Mouse (Mus musculus) spleen, embryonic (tissue): ENCODE data around the gene Alg11.

Experiments
- CTCF ChIA-PET: fragments of 350-600 bp; sonication (Branson Sonifier 250); formaldehyde crosslinking; loops from one replicate; lab custom pipeline; 2022; lab: Charles Lee

Gene Alg11

DNA sequence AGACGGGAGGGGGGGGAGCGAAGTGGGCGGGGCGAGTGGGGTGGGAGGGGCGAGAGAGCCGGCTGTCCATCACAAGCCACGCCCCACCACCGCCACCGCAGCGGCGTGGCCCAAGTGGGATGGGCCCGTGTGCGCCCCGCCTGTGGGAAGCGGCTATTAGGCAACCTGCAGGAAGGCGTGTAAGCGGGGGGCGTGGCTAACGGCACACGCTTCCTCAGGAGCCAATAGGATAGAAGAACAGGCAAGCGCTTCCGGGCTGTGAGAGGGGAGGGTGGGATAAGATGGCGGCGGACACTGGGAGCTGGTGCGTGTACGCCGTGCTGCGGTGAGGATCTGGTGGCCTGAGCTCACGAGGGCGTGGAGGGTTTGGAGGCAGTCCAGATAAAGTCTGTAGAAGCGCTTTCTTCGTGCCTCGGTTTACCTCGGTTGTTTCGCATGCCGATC, at the start of gene Alg11:
Gene Alg11, plus strand, starts transcription at position 276 of the 444 bp plus-strand sequence.
- CTCF ChIA-PET: no interaction called here

- CTCF ChIA-PET: no interaction called here
Measured at GRCm38 (mm10) chr8:22013034-22013707, 47.4 kb upstream of the Alg11 start.

DNA sequence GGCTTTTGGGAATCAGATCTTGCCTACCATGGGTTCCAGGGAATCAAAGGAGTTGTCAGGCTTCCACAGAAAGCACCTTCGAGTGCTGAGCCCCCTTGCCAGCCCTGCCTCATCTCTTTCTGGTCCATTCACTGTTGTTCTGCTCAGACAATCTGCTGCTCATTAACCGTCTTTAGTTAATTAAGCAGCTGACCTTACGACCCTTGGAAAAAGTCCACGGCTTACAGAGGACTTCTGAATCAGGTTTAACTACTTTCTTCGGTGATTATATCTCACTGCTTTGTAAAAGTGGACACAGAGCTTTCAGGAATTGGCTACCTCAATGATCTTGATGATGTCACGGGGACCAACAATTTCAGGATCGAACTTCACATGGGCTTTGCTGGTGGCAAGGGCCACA, 42.8 kb upstream of the Alg11 start:
- CTCF ChIA-PET: no interaction called here

DNA sequence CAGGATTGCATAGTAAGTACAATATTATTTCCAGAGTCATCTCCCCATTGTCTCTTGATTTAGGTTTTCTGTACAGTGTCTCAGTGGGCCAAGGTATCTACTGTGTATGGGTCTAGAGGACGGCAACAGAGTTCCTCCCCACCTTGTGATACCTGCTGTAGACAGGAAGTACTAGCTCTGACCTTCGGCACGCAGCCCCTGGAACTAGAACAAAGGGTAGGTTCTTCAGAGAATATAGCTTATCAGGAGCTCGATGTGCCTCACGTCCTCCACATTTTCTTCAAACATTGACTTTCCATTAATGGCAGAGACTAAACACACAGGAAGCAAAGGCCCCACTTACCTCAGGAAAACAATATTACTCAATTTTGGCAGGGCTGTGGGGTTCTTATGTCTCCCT, 41.0 kb upstream of the Alg11 start:
- CTCF ChIA-PET: no interaction called here

- CTCF ChIA-PET: no interaction called here
Measured at GRCm38 (mm10) chr8:22022244-22022643, 38.3 kb upstream of the Alg11 start.

DNA sequence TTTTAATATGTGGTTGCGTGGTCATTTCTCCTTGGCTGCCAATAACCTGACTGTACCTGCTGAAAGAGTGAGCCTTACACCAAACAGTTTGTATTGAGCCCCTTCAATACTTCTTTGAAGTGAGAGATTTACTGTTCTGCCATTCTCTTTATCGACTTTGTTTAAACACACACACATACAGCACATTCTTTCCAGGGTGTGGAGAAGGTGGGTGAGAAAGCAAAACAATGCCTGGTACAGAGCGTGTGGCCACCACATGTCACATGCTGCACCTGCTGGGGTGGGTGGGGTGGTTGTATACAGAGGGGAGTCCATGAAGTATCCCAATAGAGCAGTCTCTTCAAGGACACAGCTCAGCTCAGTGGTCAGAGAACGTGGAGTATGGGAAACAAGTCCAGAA, 35.3 kb upstream of the Alg11 start:
- CTCF ChIA-PET: no interaction called here

GRCm38 (mm10) chr8:22028973-22029372, 31.5 kb upstream of the Alg11 start:
- CTCF ChIA-PET: interaction anchor here (0.7 kb wide), 1 partner anchor 34 kb away, joined by 3 read pairs; no protein-coding TSS in a partner anchor

GRCm38 (mm10) chr8:22030990-22031389, 29.5 kb upstream of the Alg11 start:
- CTCF ChIA-PET: no interaction called here

DNA sequence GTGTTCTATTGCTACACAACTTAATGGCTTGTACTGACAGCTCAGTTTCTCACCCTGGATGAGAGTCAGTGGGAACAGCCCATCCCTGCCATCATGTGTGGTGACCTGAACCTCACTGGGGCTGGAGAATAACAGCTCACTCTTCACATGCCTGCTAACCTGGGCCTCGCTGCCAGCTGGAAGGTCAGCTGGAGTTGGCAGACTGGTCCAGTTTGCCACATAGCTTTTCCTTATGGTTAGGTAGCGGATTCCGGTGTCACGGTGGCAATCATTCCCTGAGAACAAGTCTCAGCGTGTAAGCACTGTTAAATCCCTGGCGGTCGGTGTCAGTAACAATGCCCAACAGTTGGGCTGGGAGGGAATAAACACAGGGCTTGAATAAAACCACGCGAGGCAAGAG, 24.4 kb upstream of the Alg11 start:
- CTCF ChIA-PET: no interaction called here

- CTCF ChIA-PET: no interaction called here
Measured at GRCm38 (mm10) chr8:22037022-22037421, 23.5 kb upstream of the Alg11 start.

DNA sequence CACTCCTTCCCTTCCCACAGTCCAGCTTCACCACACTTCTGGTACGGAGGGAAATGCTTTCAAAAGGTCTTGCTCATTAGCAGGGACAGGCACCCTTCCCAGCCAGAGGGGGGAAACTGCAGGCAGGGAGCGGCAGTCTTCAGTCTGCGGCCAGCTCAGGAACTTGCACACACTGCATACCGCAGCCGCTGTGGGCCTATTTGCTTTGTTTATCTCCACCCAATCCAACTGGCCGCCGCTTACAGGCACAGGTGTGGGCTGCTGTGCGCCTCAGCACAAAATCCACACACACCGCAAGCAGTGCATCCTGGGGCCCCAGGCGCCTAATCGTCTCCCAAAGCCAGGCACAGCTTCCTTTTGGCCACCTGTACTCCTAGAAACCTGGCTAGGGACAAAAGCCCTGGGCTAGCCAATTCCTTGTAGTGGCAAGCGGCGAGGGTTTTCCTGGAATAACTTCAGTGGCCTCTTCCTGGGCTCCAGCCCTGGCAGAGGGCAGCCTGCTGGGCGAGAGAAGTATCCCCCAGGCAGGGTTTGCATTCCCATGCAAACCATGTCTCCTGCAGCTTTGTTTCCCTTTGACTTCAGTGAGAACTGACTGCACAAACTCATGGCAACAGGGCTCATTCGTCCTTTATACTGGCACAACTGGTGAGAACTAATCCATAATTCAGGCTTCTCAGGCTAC, 20.9 kb upstream of the Alg11 start:
- CTCF ChIA-PET: no interaction called here

GRCm38 (mm10) chr8:22040153-22040509, 20.4 kb upstream of the Alg11 start:
- CTCF ChIA-PET: no interaction called here

GRCm38 (mm10) chr8:22042515-22042914, 18.0 kb upstream of the Alg11 start:
- CTCF ChIA-PET: no interaction called here

GRCm38 (mm10) chr8:22043706-22044105, 16.8 kb upstream of the Alg11 start:
- CTCF ChIA-PET: no interaction called here

GRCm38 (mm10) chr8:22047699-22048464, 12.6 kb upstream of the Alg11 start:
- CTCF ChIA-PET: no interaction called here

- CTCF ChIA-PET: no interaction called here
Measured at GRCm38 (mm10) chr8:22054674-22055491, 5.6 kb upstream of the Alg11 start.

DNA sequence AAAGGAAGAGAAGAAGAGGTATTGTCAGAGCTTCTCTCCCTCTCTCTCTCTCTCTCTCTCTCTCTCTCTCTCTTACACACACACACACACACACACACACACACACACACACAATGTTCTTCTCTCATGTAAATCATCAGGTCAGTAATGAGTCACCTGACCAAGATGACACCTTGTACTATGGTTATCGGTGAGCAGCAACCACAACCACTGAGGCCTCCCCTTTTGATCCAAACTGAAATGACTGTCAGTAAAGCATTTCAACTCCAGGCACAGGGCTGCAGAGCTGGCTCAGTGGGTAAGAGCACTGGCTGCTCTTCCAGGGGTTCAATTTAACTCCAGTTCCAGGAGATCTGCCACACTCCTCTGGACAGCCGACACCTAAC, 5.0 kb upstream of the Alg11 start:
- CTCF ChIA-PET: no interaction called here

DNA sequence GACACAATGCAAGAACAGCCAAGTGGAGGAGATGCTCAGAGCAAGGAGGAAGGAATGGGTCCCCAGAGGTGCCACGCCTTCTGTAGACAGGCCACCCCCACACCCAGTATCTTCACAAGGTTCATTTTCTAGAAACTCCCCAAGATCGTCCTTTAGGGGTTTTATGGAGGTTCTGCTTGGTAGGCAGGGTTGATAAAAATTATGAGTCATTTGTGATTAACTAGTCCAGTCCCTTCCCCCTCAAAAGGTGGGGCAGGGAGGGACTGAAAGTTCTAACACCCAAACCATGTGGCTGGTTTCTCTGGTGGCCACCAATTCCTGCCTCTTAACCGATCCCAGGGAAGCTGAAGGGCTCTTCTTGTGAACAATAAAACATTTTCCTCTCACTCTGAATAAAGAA, 3.7 kb upstream of the Alg11 start:
- CTCF ChIA-PET: no interaction called here

DNA sequence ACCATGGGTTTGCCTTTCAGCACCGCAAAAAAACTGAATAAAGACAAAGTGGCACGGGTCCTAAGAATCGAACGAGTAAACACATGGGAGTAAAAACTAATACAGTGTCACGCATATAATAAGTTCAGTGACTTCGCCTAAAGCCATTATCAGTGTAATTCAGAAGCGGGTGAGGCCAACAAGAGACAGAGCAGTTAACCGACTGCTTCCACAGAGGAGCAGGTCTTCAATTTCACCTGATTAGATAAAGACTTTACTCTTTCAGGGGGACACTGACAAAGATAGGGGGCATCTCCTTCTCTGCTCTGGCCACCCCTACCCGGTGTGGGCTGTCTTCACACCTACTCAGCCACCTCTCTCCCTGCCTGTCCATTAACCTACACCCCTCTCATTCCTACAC, 2.2 kb upstream of the Alg11 start:
- CTCF ChIA-PET: interaction anchor here (0.7 kb wide), 1 partner anchor 9 kb away, joined by 4 read pairs; no protein-coding TSS in a partner anchor

DNA sequence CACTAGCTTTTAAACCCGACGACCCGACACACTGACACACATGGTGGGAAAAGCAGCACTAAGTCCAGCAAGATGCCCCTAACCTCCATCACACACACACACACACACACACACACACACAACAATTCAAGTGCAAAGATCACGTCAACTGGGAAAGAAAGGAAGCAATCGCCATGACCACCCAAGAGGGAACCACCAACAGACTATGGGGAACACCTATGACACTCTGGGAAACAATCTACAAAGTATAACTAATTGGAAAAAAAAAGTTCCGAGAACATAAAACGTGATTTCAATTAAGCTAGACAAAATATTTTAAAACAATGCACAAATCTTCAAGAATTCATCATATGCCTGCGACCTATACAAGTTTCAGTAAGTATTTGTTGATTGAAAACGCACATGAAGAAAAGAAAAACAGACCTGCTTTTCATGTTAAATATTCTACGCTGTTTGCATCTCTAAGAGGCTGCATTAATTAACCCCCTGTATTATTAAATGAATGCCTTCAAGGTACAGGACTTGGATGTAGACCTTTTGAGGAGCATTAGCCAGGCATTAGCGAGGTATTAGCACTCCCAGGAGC, 1.3 kb upstream of the Alg11 start:
- CTCF ChIA-PET: no interaction called here

DNA sequence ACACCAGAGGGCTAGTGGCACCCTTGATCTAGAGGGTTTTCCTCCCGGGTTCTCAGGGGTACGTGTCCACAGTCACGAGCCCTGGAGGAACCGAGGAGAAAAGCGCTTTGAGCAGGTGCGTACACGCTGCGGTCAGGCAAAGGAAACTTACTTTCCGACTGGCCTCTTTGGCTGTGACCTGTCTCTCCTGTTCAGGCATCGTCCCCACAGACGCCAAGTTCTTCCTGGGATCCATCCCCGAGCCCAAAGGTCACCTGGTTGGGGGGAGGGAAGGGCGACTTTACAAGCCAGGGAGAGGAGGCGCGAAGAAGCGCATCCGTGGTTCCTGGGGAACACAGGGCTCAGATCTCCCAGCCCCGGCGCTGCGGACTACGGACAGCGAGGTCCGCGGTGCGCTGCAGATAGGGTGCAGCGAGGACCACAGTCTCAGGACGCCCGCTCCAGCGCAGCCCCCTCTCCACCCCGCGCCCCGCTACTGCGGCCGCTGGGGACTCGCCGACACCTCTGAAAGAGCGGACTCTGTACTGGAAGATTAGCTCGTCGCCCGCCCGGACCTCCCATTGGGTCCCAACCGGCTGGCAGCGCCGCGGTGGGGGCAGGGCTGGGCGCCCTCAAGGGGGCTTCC, 588 bp upstream of the Alg11 start, which contains the start of gene Atp7b:
Gene Atp7b, minus strand, starts transcription at position 485 of the 625 bp plus-strand sequence.
- CTCF ChIA-PET: no interaction called here
